Mouse (Mus musculus): ENCODE measurements at regions not wholly inside any gene's neighbourhood (a gene's known extent, or its start where the extent isn't known, plus 50 kb on each side); places are given as distances from the start of the nearest gene placed in this dataset.

DNA sequence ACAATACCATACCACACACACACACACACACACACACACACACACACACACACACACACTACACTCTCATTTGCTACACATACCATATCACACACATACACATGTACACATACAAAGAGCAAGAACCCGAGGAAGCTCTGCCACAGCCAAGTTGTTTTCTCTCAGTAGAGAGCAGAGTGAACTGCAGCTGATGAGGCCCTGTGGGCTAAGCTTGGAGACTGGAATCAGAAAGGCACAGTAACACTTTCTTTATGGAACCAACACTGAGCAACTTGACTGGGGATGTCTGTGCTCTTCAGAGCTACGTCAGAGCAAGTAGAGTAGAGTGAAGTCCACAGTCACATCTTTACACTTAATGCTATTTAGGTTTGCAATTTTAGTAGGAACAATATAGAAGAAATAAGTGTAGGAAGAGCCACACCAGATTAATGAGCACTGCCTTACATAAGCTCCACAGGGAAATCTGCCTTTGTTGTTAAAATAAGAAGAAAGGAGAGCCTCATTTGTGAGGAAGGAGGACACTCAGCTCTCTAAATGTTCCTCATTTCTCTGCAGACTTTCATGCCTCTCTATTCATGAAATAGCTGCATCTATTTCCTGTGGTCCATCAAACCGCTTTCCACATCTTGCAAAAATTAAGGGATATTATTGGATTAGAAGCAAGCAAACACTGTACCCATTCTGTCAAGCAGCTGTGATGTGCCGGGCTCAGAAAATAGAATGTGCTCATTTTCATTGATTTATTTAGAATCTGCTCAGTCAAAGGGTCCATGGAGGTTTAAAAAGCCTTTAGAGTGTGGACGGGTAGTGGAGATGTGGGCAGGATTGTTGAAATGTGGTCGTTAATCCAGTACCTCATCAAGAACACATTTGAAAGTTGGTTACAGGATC, 107.0 kb upstream of the Cttnbp2 start:
- no peak for TF ChIP-seq CTCF (IDR thresholded peaks at IDR 0.05; ENCODE audit: low read depth)
- TF ChIP-seq EP300 (IDR thresholded peaks at IDR 0.05; ENCODE audit: low read depth), result no peak

All from liver, embryonic 14.5 days (tissue).